Mouse (Mus musculus): ENCODE measurements at regions not wholly inside any gene's neighbourhood (a gene's known extent, or its start where the extent isn't known, plus 50 kb on each side); places are given as distances from the start of the nearest gene placed in this dataset.

DNA sequence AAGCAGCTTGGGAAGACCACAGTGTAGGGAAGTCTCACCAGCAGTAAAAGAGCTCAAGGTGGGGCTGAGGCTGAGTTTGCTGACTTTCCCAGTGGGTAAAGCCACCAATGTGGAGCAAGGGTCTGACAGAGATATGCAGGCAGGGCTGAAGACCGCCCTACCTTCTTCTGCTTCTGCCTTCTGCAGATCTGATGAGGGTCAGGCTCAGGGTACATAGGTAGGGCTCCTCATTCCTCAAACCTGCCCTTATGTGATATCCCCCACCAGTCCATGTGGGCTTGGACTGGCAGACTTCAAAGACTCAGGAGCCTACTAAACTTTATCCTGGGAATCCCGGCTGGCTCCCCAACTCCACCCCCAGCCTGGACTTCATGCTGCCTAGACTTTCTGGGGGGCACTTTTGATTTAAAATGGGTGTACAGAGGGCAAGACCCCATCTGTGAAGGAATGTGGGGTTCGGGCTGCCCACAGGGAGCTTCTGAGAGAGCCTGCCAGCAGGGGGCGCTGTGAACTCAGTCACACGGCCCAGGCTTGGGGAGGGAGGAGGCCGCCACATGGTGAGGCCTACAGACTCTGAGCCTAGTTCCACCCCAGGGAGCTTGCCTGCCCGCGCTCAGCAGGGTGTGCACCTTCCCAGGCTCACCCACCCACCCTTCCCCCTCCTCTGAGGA lies 74.0 kb downstream of the Zfp36l2 start:
- TF ChIP-seq GATA4 (IDR thresholded peaks at IDR 0.05; ENCODE audit: insufficient replicate concordance, low read length): no peak

DNA sequence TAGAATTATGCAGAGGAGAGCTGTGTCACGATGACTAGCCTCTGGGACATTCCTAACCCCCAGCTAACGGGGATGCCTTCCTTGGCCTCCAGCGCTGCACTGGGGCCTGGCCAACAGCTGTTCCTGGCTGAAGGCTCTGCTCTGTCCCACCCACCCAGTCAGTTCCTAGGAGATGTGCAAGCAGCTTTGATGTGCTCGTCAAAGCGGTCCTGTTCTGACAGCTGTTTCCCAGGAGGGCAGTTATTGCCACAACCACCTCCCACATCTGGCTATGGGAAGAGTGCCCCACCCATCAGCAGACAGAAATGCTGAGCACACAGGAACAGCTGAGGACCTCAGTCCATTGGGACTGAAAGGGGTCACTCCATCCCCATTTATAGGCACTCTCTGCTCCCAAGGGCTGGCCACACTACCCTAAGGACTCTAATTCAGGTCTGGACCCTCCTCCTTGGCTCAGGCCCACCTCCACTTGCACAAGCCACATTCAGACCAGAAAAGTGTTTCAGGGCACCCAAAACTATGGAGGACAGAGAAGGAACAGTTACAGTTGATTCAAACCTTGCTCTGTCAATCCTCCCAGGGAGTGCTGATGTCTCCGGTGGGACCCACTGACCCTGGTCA lies 75.2 kb downstream of the Zfp36l2 start:
- TF ChIP-seq GATA4 (IDR thresholded peaks at IDR 0.05; ENCODE audit: insufficient replicate concordance, low read length): no peak

DNA sequence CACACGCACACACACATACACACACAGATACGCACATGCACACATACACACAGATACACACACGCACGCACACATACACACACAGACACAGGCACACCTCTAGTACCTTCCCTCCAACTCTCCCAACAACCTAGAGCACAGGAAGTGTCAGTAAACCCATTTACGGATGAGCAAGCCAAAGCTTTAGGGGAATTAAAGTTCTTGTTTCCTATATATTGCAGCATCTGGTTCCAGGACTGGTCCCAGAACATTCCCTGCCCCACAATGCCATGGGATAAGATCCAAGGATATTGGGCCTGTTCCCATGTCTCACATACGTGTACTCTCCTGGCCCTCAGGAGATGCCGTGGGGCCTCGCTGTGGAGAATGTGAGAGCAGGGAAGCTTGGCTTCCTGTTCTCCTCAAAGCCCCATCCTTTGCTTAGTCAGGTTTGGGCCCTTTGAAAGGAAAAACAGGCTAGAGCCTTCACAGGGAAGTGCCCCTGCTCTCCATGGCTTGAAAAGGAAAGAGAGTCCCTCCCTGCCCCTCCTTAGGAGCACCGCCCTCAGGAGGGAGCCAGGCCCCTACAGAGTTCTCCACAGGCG lies 75.9 kb downstream of the Zfp36l2 start:
- TF ChIP-seq GATA4 (IDR thresholded peaks at IDR 0.05; ENCODE audit: insufficient replicate concordance, low read length): no peak

DNA sequence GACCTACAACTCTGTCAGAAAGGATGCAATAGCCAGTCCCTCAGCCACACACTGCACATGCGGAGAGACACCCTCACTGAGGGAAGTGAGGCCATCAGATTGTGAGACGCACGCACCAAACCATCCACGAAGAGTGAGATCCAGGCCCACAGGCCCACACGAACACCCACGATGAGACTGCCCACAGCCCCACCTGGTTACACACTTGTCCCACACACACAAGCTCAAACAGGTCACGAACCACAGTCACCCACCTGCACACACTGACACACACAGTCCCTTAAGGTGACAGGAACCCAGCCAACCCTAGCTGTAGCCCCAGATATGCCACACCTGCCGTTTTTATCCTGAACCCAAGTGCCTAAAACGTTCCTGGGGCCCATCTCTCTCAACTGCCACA lies 76.8 kb downstream of the Zfp36l2 start:
- TF ChIP-seq GATA4 (IDR thresholded peaks at IDR 0.05; ENCODE audit: insufficient replicate concordance, low read length): no peak

DNA sequence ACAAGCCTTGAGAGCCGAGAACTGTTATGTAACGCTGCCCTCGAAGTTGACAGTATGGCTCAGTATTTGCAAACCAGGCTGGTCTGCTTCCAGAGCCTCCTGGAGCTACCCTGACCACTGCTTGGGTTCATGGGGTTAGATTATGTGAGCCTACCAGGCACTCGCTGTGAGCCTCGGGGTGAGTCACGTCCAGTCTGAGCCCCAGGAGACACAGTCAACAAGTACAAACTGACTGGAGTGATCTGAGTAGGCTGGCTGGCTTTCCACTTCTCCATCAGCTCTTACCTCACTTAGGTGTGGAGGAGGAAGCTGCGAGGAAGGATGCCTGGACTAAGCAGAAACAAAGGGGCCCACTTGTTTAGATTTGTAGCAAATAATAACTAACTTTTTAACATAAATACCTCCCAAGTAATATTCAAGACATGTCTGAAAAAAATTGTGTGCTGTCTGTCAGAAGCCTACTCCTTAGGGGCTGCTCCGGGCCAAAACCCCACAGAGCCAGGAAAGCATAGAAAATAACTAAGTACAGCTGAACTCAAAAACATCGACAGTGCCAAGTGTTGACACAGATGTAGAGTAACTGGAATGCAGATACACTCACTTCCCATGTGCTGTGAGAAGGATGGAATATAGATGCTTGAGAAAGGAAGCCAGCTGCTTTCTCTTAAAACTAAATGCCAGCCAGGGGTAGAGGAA lies 77.6 kb downstream of the Zfp36l2 start:
- no peak for TF ChIP-seq GATA4 (IDR thresholded peaks at IDR 0.05; ENCODE audit: insufficient replicate concordance, low read length)

DNA sequence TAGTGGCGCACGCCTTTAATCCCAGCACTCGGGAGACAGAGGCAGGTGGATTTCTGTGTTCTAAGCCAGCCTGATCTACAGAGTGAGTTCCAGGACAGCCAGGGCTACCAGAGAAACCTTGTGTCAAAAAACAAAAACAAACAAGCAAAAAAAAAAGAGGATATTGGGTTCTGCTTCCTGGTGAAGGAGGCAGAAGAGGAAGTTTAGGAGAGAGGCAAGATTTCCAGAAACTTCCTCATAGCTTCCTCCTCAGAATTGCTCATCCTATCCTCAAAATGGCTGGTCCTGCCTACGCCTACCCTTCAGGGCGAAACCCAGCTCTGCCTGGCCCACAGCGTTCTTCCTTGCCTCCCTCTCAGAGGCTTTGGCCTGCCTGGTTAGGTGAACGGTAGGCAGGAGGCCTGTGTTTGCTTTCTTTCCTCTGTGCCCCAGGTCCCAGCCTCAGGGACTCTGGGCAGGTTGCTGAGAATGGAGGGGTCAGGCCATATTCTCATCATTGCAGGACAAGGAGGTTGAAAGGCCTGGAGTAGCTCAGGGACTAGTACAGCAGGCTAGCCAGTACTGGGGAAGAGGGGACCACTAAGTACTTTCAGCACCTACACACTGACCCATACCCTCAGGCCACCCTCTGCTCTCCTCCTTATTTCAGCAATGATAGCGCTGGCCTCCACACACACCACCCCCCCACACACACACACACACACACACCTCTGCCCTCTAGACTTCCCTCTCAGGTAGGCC lies 79.6 kb downstream of the Zfp36l2 start:
- TF ChIP-seq GATA4 (IDR thresholded peaks at IDR 0.05; ENCODE audit: insufficient replicate concordance, low read length): no peak

GRCm38 (mm10) chr17:84107497-84107896 lies 80.2 kb downstream of the Zfp36l2 start:
- TF ChIP-seq GATA4 (IDR thresholded peaks at IDR 0.05; ENCODE audit: insufficient replicate concordance, low read length): no peak

DNA sequence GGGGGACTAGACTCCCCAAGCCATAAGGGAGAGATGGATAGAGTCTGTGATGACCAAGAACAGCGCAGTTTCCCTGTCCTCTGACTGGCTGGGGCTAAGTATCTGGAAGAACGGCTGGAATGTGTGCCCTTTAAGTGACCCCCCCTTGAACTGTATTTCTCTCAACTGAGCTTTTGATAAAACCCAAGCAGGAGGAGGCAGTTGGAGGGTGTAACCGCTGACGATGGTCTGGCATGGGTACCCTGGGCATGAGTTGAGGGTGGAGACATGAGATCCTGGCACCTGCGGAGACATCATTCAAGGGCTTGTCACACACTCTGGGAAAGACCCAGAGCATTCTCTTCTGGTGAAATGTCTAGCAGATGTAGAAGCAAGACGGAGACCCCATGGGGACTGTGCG lies 83.5 kb downstream of the Zfp36l2 start:
- TF ChIP-seq GATA4 (IDR thresholded peaks at IDR 0.05; ENCODE audit: insufficient replicate concordance, low read length): no peak

- TF ChIP-seq GATA4 (IDR thresholded peaks at IDR 0.05; ENCODE audit: insufficient replicate concordance, low read length): no peak
These were observed 84.4 kb downstream of the Zfp36l2 start for GRCm38 (mm10) chr17:84103344-84103743.

DNA sequence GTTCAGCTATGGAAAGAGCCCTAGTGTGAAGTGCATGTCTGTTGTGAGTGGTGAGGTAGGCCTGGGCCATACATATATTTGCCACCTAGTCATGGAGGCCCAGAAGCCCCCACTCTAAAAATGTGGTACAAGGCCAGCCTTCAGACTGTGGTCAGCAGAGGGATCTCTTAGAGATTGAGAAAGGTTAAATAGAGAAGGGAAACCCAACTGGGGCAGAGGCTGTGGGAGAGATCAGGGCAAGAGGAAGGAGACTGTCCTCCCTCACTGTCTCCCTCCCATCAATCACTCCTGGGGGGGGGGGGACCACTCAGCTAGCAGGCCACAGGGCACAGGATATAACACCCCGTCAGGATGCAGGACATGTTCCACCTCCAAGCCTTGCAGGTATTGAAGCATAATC lies 86.1 kb downstream of the Zfp36l2 start:
- no peak for TF ChIP-seq GATA4 (IDR thresholded peaks at IDR 0.05; ENCODE audit: insufficient replicate concordance, low read length)

DNA sequence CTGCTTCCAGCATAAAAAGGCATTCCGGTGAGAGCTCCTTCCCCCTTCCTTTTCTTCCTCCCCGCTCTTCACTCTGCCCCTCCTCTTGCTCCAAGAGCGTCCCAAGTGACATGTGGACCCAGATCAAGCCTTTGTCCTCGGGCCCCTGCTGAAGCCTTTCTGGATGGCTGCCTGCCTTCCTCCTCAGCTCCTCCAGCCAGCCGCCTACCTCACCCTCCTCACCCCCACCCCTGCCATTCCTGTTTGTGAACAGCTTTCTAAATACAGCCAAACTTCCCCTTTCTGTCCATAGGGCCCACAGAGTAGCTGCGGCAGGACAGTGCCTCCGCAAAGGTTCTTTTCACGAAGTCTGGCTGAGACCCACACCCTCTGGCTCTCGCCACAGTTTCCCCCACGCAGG lies 87.2 kb downstream of the Zfp36l2 start:
- no peak for TF ChIP-seq GATA4 (IDR thresholded peaks at IDR 0.05; ENCODE audit: insufficient replicate concordance, low read length)

GRCm38 (mm10) chr17:84099737-84100136 lies 88.0 kb downstream of the Zfp36l2 start:
- TF ChIP-seq GATA4 (IDR thresholded peaks at IDR 0.05; ENCODE audit: insufficient replicate concordance, low read length): no peak

DNA sequence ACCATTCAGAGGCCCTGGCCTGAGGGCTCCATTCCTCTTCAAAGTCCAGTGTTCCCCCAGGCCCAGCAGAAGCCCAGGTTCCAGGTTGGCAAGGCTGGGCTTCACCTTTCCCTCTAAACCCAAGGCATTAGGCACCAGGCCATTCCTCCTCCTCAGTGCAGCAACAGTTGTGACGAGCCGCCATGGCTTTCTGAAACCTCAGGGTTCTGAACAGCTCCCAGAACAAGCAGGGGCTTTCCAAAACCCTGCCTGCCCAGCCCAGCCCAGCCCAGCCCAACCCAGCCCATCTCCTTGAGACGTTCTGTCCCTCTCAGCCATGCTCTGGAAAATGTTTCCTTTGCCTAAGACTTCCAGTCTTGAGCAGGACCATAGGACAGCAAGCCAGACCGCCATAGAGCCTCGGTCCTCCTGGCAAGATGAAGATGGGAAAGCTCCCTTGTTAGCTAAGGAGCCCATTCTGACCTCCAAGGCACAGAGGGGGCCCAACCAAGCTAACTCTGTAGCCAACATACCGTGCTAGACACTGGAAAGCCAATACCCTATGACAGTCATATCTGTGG lies 89.8 kb downstream of the Zfp36l2 start:
- TF ChIP-seq GATA4 (IDR thresholded peaks at IDR 0.05; ENCODE audit: insufficient replicate concordance, low read length): no peak

DNA sequence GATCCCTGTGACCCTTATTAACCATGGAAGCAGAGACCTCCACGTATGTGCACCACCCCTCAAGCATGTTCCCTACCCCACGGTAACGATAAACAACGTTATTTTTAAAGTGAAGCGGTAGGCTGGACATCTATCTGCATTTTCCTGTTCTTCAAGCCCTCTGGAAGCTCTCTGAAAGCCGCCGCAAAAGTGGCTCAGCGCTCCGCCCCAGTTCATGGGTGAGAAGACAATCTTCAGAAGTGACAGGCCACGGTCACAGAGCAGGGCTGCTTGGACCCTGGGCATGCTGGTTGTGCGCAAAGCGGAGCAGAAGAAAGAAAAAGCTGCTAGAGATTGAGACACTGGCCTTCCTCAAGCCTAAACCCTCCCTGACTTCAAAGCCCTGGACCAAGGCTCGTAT lies 90.5 kb downstream of the Zfp36l2 start:
- no peak for TF ChIP-seq GATA4 (IDR thresholded peaks at IDR 0.05; ENCODE audit: insufficient replicate concordance, low read length)
